Mouse (Mus musculus): ENCODE results near the gene Pald1.

DNA sequence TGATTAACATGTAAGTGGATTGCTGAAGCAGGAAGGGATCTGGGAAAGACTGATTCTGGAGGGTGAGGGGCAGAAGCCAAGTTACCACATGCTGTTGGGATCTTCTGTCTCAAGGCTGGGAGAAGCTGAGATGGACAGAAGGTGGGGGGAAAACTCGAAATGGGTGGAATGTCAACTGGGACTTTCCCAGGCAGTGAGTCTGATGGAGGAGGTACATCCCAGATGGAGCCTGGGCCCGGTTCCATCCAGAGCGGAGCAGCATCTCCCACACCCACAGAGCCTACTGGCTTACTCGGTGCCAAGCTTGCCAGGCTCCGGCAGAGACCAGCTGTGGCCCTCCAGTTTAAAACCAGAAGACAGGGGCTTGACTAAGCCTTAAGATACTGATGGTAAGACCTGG, 52.3 kb downstream of the Pald1 start:
- TF ChIP-seq POLR2A (IDR thresholded peaks at IDR 0.05; ENCODE audit: borderline replicate concordance, extremely low read depth, insufficient read depth, insufficient read length, poor library complexity, severe bottlenecking) (no peak), CTCF (IDR thresholded peaks at IDR 0.05; ENCODE audit: borderline replicate concordance, extremely low read depth, insufficient read depth, insufficient read length) (no peak)

Data from brain, embryonic 14.5 days (tissue).